Mouse (Mus musculus) heart, postnatal 0 days (tissue): ENCODE data around the gene Med9. TPM values are rescaled to one million over a fixed set of nuclear protein-coding genes. Genes with fewer than 3 reads are reported as not detected.
A peak's percentile ranks its signal among the peaks of the same experiment; 100 is the strongest.

Experiments
- ATAC-seq: fragments of 200-750 bp; cut with Nextera tagmentation; 2 replicates; pipeline ENCODE4 v1.8.0; 2017; ENCODE audit warnings: low read depth, moderate number of reproducible peaks, moderate library complexity; ENCODE audit not compliant: insufficient read depth
- DNase-seq: peaks from one replicate; pipeline ENCODE4 v3.0.0-alpha.2; 2016; ENCODE audit warnings: low spot score
- H3K27ac ChIP-seq: fragments of 300-500 bp; sonication (generic); 2 replicates; pipeline ENCODE4 v1.5.1; 2014; ENCODE audit warnings: low read depth, mild to moderate bottlenecking
- H3K27me3 ChIP-seq: fragments of 300-500 bp; sonication (generic); 2 replicates; pipeline ENCODE4 v1.6.1; 2014; ENCODE audit warnings: low read length, mixed read lengths; ENCODE audit not compliant: control insufficient read depth, insufficient read depth
- H3K36me3 ChIP-seq: fragments of 300-500 bp; sonication (generic); replicated peaks from 2 replicates; pipeline ENCODE4 v1.6.1; 2014; ENCODE audit warnings: low read length, mixed read lengths; ENCODE audit not compliant: control insufficient read depth, insufficient read depth
- H3K4me1 ChIP-seq: fragments of 300-500 bp; sonication (generic); 2 replicates; pipeline ENCODE4 v1.6.1; 2014; ENCODE audit warnings: antibody characterized with exemption; ENCODE audit not compliant: control insufficient read depth, insufficient read depth
- H3K4me2 ChIP-seq: fragments of 300-500 bp; sonication (generic); 2 replicates; pipeline ENCODE4 v1.6.1; 2014; ENCODE audit warnings: low read depth, mild to moderate bottlenecking, low read length, moderate library complexity
- H3K4me3 ChIP-seq: fragments of 300-500 bp; sonication (generic); 2 replicates; pipeline ENCODE4 v1.5.1; 2014; ENCODE audit warnings: low read depth, low read length
- H3K9ac ChIP-seq: fragments of 300-500 bp; sonication (generic); replicated peaks from 2 replicates; pipeline ENCODE4 v1.6.1; 2014; ENCODE audit warnings: low read depth, low read length, mixed read lengths
- H3K9me3 ChIP-seq: fragments of 300-500 bp; sonication (generic); replicated peaks from 2 replicates; pipeline ENCODE4 v1.6.1; 2016; ENCODE audit warnings: low read length; ENCODE audit not compliant: control insufficient read depth
- CTCF ChIP-seq: IDR thresholded peaks from 2 replicates; pipeline ENCODE4 v1.5.1; 2016; ENCODE audit warnings: antibody characterized with exemption, control low read depth, low read depth
- EP300 ChIP-seq: IDR thresholded peaks from 2 replicates; pipeline ENCODE4 v1.6.1; 2016; ENCODE audit warnings: antibody characterized with exemption, low read depth
- WGBS: fragments of 180-500 bp; shearing (Covaris S2); extraction: QIAGEN DNeasy Blood & Tissue Kit; methylation state at CpG from one replicate; pipeline ENCODE4 v1.1.7; 2014; 5-methylcytosine and 5-hydroxymethylcytosine counted together
- polyA plus RNA-seq: library from polyadenylated mRNA; unstranded; fragments of >200 nt; fragmentation: Nextera tagmentation; extraction: Ambion mirVana; gene quantifications from 2 replicates; pipeline ENCODE4 v1.2.1, GENCODE M21; 2015
- total RNA-seq: library from RNA; depleted of rRNA; stranded (reverse); fragments of >200 nt; gene quantifications from 2 replicates; pipeline ENCODE4 v1.2.3, GENCODE M21; 2014; ENCODE audit warnings: low replicate concordance

The Med9 gene
- total and polyA plus RNA-seq, 2 experiments from 2014 or later = 33.0 to 40.8 TPM

- ATAC-seq (no peak), DNase-seq (no peak)
- WGBS = 42% methylated on average over 9 of the region's 9 CpGs
- TF ChIP-seq EP300 = 0 out of 2 replicates have a peak, but pooled peaks have one; percentile 13
- no peak for TF ChIP-seq CTCF
- no peaks in the 10 kb centered on the region for H3K9me3 ChIP-seq
- no peak overlapping the region for H3K4me2 ChIP-seq
- no peak overlapping the region for H3K4me3 ChIP-seq
- H3K27me3 ChIP-seq = no peaks in the 10 kb centered on the region
- peaks cover 13% of the 10 kb centered on the region for H3K36me3 ChIP-seq
- H3K9ac ChIP-seq = no peak overlapping the region
- peaks cover 54% of the 10 kb centered on the region for H3K4me1 ChIP-seq
- peak overlapping the region; percentile 83 for H3K27ac ChIP-seq
These were observed 13.4 kb downstream of the Med9 start for GRCm38 (mm10) chr11:59961338-59961875.

- WGBS = 67% methylated on average over 3 of the region's 3 CpGs
- no peak for TF ChIP-seq CTCF
- H3K9ac ChIP-seq = no peak overlapping the region
- no peak for DNase-seq
- peaks cover 54% of the 10 kb centered on the region for H3K4me1 ChIP-seq
- H3K9me3 ChIP-seq = no peaks in the 10 kb centered on the region
- H3K27me3 ChIP-seq = no peaks in the 10 kb centered on the region
- no peak overlapping the region; the same call in 1 of the 2 replicates for H3K4me2 ChIP-seq
- no peak for ATAC-seq
- H3K4me3 ChIP-seq = no peak overlapping the region
- peaks cover 5% of the 10 kb centered on the region; the same call in 1 of the 2 replicates for H3K36me3 ChIP-seq
- 0 out of 2 replicates have a peak overlapping the region, but pooled peaks have one; percentile 5 for H3K27ac ChIP-seq
These were observed 14.6 kb downstream of the Med9 start for GRCm38 (mm10) chr11:59962590-59962989.

GRCm38 (mm10) chr11:59963364-59964162 is 15.6 kb downstream of the Med9 start:
- WGBS = 6% methylated on average over 34 of the region's 34 CpGs
- H3K4me3 ChIP-seq = peak overlapping the region; percentile 60
- TF ChIP-seq CTCF (no peak), EP300 (no peak)
- H3K9ac ChIP-seq = peak overlapping the region; percentile 53
- no peaks in the 10 kb centered on the region for H3K27me3 ChIP-seq
- ATAC-seq = no peak
- H3K27ac ChIP-seq = 0 out of 2 replicates have a peak overlapping the region, but pooled peaks have one; percentile 13
- peaks cover 54% of the 10 kb centered on the region for H3K4me1 ChIP-seq
- peaks cover 5% of the 10 kb centered on the region; the same call in 1 of the 2 replicates for H3K36me3 ChIP-seq
- H3K4me2 ChIP-seq = peak overlapping the region; percentile 79
- no peak for DNase-seq
- no peaks in the 10 kb centered on the region for H3K9me3 ChIP-seq

- peak overlapping the region; percentile 53 for H3K9ac ChIP-seq
- H3K36me3 ChIP-seq = peaks cover 5% of the 10 kb centered on the region; the same call in 1 of the 2 replicates
- TF ChIP-seq CTCF (no peak), EP300 (no peak)
- H3K4me3 ChIP-seq = peak overlapping the region; percentile 60
- H3K9me3 ChIP-seq = no peaks in the 10 kb centered on the region
- peak overlapping the region; percentile 81 for H3K27ac ChIP-seq
- peak overlapping the region; percentile 79 for H3K4me2 ChIP-seq
- peaks cover 49% of the 10 kb centered on the region for H3K4me1 ChIP-seq
- WGBS = 1% methylated on average over 33 of the region's 33 CpGs
- DNase-seq = no peak
- no peak for ATAC-seq
- no peaks in the 10 kb centered on the region for H3K27me3 ChIP-seq
These were observed 16.3 kb downstream of the Med9 start for GRCm38 (mm10) chr11:59964163-59964758.

GRCm38 (mm10) chr11:59964818-59965217 is 16.8 kb downstream of the Med9 start, which contains the start of gene Rasd1:
Gene Rasd1, minus strand, starts transcription at chr11:59964944.
- Histone ChIP-seq H3K9ac (peak within 1 kb of the TSS; percentile 53), H3K4me2 (peak within 1 kb of the TSS; percentile 79), H3K27ac (peak within 1 kb of the TSS; percentile 81), H3K9me3 (no peaks in the 10 kb centered on the region), H3K4me3 (peak within 1 kb of the TSS; percentile 60), H3K4me1 (peaks cover 44% of the 10 kb centered on the region), H3K27me3 (no peaks in the 10 kb centered on the region), H3K36me3 (peaks cover 5% of the 10 kb centered on the region; the same call in 1 of the 2 replicates)
- DNase-seq = peak; percentile 78
- TF ChIP-seq CTCF (no peak), EP300 (0 out of 2 replicates have a peak, but pooled peaks have one; percentile 43)
- WGBS = 0% methylated on average over 28 of the region's 28 CpGs
- peak; percentile 89 for ATAC-seq
